In genomic region chr7:4536369-4536768, GRCm38 (mm10) we compare ENCODE assay signal across 17 mouse cellular contexts. TPM values are rescaled to one million over a fixed set of nuclear protein-coding genes. Genes with fewer than 3 reads are reported as not detected.
"Had no signal": no experiment of that assay in that cellular context is flagged by ENCODE, and none has a peak within 500 bp of the region (broad histone marks: within the 10 kb centered on the region; RNA-seq: fewer than 3 reads in every experiment).

No protein-coding gene starts in this region.

- H3K27ac ChIP-seq: lung, embryonic 15.5 days; macrophage; midbrain, embryonic 13.5 days; midbrain, embryonic 15.5 days; neural tube, embryonic 12.5 days; stomach, embryonic 15.5 days; stomach, postnatal 0 days had no signal

- ATAC-seq: lung, postnatal 0 days; midbrain, embryonic 13.5 days; midbrain, embryonic 15.5 days had no signal

- H3K4me3 ChIP-seq: lung, embryonic 15.5 days; megakaryocyte, embryonic 14.5 days; midbrain, embryonic 13.5 days; midbrain, embryonic 15.5 days; neural tube, embryonic 12.5 days; stomach, embryonic 15.5 days had no signal

- H3K4me2 ChIP-seq: lung, embryonic 15.5 days; midbrain, embryonic 11.5 days; midbrain, embryonic 13.5 days; midbrain, embryonic 15.5 days; neural tube, embryonic 12.5 days; stomach, embryonic 15.5 days had no signal

- H3K9ac ChIP-seq: lung, embryonic 15.5 days; midbrain, embryonic 13.5 days; midbrain, embryonic 15.5 days; neural tube, embryonic 12.5 days; stomach, embryonic 15.5 days had no signal

- DNase-seq: lung, adult 2 months; lung, postnatal 14 days; lung, postnatal 36 days; right cerebral cortex, postnatal 14 days; thymus, adult 2 months; thymus, postnatal 14 days; thymus, postnatal 36 days had no signal

- H3K9me3 ChIP-seq: lung, embryonic 15.5 days; megakaryocyte, embryonic 14.5 days; midbrain, embryonic 13.5 days; midbrain, embryonic 15.5 days; neural tube, embryonic 12.5 days; stomach, embryonic 15.5 days had no signal

- H3K36me3 ChIP-seq: lung, embryonic 15.5 days; stomach, embryonic 15.5 days had no signal

- H3K27me3 ChIP-seq: lung, embryonic 15.5 days; stomach, embryonic 15.5 days had no signal

RNA-seq across cellular contexts. Expression of gene Syt5, which starts 11.0 kb away (rescaled TPM):
- polyA plus RNA-seq: macrophage had no signal
